Mouse (Mus musculus): Measurements from ENCODE around the gene Gm49345.
"Not testable (repeated sequence)": the region's sequence is repeated elsewhere in the genome, so short reads cannot be mapped to it uniquely, and the experiment has no call there.

Gm49345 gene

GRCm38 (mm10) chr13:67637294-67638007, at the start of gene Gm49345, which contains the start of gene Zfp729a:
Gene Gm49345 (minus strand): TSS chr13:67637769.
Gene Zfp729a (minus strand): TSS chr13:67637791.
- DNase-seq (ENCODE audit: low spot score in 2 of 2): peak; percentile 89 to 92

GRCm38 (mm10) chr13:67686971-67687370, 49.4 kb upstream of the Gm49345 start, which contains the start of gene Zfp738:
Gene Zfp738 (minus strand): TSS chr13:67687071.
- DNase-seq (ENCODE audit: low spot score in 2 of 2): no peak

- DNase-seq (ENCODE audit: low spot score in 2 of 2): not testable (repeated sequence)
These were observed 46.3 kb upstream of the Gm49345 start for GRCm38 (mm10) chr13:67683841-67684240.

- peak; percentile 88 to 94 for DNase-seq (ENCODE audit: low spot score in 2 of 2)
These were observed 45.6 kb upstream of the Gm49345 start for GRCm38 (mm10) chr13:67682959-67683735.

- no peak for DNase-seq (ENCODE audit: low spot score in 2 of 2)
These were observed 37.3 kb upstream of the Gm49345 start for GRCm38 (mm10) chr13:67674902-67675301.

- DNase-seq (ENCODE audit: low spot score in 2 of 2): no peak
These were observed 14.9 kb upstream of the Gm49345 start for GRCm38 (mm10) chr13:67652496-67652895.

- DNase-seq (ENCODE audit: low spot score in 2 of 2): no peak
These were observed 27.5 kb downstream of the Gm49345 start for GRCm38 (mm10) chr13:67610108-67610507.

- DNase-seq (ENCODE audit: low spot score in 2 of 2): peak; percentile 94
These were observed 28.3 kb downstream of the Gm49345 start, which contains the start of gene Zfp729b for GRCm38 (mm10) chr13:67609066-67609876. Gene Zfp729b (minus strand): TSS chr13:67609707.

GRCm38 (mm10) chr13:67572591-67573189, 64.9 kb downstream of the Gm49345 start:
- no peak for DNase-seq (ENCODE audit: low spot score in 2 of 2)

GRCm38 (mm10) chr13:67553730-67554129, 83.8 kb downstream of the Gm49345 start, which contains the start of gene Zfp748:
Gene Zfp748 (minus strand): TSS chr13:67553830.
- DNase-seq (ENCODE audit: low spot score in 2 of 2): no peak

- DNase-seq (ENCODE audit: low spot score in 2 of 2): peak; percentile 91 to 94
These were observed 84.8 kb downstream of the Gm49345 start for GRCm38 (mm10) chr13:67552505-67553346.

- no peak for DNase-seq (ENCODE audit: low spot score in 2 of 2)
These were observed 91.6 kb downstream of the Gm49345 start for GRCm38 (mm10) chr13:67545941-67546340.
